Mouse (Mus musculus): ENCODE data around the gene Phactr3. TPM values are rescaled to one million over a fixed set of nuclear protein-coding genes. Genes with fewer than 3 reads are reported as not detected.
"Not testable (repeated sequence)": the region's sequence is repeated elsewhere in the genome, so short reads cannot be mapped to it uniquely, and the experiment has no call there.

Gene Phactr3
- total RNA-seq, 2 experiments from 2014 or later = not detected

DNA sequence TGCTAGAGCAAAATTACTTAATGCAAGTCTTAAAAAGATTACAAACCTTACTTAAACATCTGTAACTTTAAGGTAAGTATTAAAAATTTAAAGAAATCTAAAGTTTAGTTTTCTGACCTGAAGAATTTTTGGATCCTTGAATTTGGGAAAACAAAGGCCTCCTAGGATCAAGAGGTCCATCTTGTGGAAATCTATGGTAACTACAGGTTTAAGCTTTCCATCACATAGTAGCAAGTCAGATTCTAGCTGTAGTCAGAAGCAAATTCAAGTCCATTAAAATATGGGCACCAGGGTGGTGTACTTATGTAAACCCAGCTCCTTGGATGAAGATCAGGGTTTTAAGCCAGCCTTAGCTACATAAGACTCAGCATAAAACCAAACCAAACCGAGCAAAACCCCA is 219.1 kb downstream of the Phactr3 start:
- no peak for DNase-seq

DNA sequence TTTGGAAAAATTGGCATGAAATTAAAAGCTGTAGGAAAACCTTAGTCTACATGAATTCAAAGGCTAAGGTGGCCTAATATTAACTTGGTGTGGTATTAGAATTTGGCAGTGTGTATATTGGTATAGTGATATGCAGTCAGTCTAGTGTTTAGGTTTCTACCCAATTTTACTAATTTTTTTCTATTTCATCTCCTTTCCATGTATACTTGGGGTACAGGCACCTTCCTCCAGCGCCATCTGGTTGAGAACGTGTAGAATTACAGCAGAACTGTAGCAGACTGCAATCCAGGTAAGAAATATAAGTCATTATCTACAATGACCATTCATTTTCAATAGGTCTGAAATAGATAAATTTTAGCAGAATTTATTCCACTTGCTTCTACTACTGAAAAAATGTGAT is 220.3 kb downstream of the Phactr3 start:
- no peak for DNase-seq

DNA sequence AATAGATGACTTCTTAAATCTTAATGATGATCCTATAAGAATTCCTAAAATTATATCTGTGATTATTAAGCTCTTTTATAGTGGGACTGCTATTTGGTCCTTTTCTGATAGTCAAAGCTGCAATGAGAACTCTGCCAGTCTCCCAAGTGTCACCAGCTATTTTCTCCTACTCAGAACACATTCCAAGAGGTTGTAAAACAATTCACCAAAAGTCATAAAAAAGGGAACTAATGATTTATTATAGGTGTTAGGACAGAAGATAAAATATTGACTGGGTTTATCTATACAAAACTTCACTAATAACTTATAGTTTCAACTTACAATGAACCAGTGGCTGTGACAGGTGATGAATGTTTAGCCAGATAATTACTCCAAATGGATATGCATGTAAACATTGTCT is 223.3 kb downstream of the Phactr3 start:
- not testable (repeated sequence) for DNase-seq

DNA sequence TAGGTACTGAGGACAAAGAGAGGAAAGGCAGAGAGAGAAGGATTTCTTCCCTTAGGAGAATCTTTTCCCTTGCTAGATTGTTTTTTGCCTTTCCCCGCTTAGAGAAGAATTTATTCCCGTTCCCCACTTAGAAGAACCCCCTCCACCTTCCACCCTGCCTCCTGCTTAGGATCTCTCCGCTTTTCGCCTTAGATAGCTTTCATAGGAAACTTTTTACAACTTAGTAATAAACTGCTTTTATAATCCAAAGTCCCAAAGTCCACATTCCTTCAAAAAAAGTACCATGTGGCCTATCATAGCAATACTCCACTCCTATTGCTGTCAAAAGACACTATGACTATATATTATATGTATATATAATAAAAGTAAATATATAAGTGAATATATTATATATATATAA is 223.8 kb downstream of the Phactr3 start:
- DNase-seq = no peak

Other genes starting within 250 kb of the Phactr3 start
- gene Gm14327, start 221.9 kb upstream of the Phactr3 start, total RNA-seq (2021) = 1 to 10 TPM; 3.2 to 3.5 TPM
- gene Zfp972, start 193.4 kb upstream of the Phactr3 start, total RNA-seq (2021) = under 1 TPM; 0.54 to 0.70 TPM
- 10 to 100 TPM; 25.2 to 27.4 TPM for gene Gm14326, start 161.7 kb upstream of the Phactr3 start, total RNA-seq (2021)
- 10 to 100 TPM; 19.9 to 28.8 TPM for gene Zfp971, start 95.7 kb upstream of the Phactr3 start, total RNA-seq (2021)
- 10 to 100 TPM in 1 of 2 experiments, 1 to 10 TPM in 1; 9.3 to 11.1 TPM for gene Zfp931, start 40.5 kb upstream of the Phactr3 start, total RNA-seq (2021)